Mouse (Mus musculus) brain, embryonic 14.5 days (tissue): ENCODE results near the gene Pfdn6.

ENCODE experiments used
- CTCF ChIP-seq: fragments of 200-500 bp; IDR thresholded peaks from 2 replicates; pipeline ENCODE4 v1.5.1; 2012; ENCODE audit warnings: inconsistent platforms, mild to moderate bottlenecking, moderate library complexity, borderline replicate concordance; ENCODE audit not compliant: insufficient read depth, insufficient read length; ENCODE audit errors: extremely low read depth
- POLR2A ChIP-seq: fragments of 200-500 bp; IDR thresholded peaks from 2 replicates; pipeline ENCODE4 v1.6.1; 2012; ENCODE audit warnings: mild to moderate bottlenecking, inconsistent platforms, borderline replicate concordance; ENCODE audit not compliant: poor library complexity, insufficient read depth, insufficient read length, severe bottlenecking; ENCODE audit errors: extremely low read depth

- TF ChIP-seq POLR2A (no peak), CTCF (no peak)
Measured at GRCm38 (mm10) chr17:33902491-33902890, 37.7 kb downstream of the Pfdn6 start.
